16 mouse cellular contexts compared by ENCODE assay signal in genomic region chr14:31367951-31368350, GRCm38 (mm10).
"Had no signal": no experiment of that assay in that cellular context is flagged by ENCODE, and none has a peak within 500 bp of the region (broad histone marks: within the 10 kb centered on the region; RNA-seq: fewer than 3 reads in every experiment).

No protein-coding gene starts in this region.

- H3K4me2 ChIP-seq: lung, embryonic 14.5 days; midbrain, embryonic 12.5 days; neural tube, embryonic 13.5 days; neural tube, embryonic 15.5 days; stomach, embryonic 15.5 days had no signal

- H3K27ac ChIP-seq: midbrain, embryonic 10.5 days; midbrain, embryonic 12.5 days; neural tube, embryonic 13.5 days; neural tube, embryonic 15.5 days; stomach, embryonic 15.5 days; stomach, postnatal 0 days had no signal

- H3K4me3 ChIP-seq: midbrain, embryonic 10.5 days; midbrain, embryonic 12.5 days; neural tube, embryonic 13.5 days; neural tube, embryonic 15.5 days; stomach, embryonic 15.5 days had no signal

- H3K4me1 ChIP-seq: midbrain, embryonic 10.5 days; midbrain, embryonic 12.5 days; neural tube, embryonic 13.5 days; neural tube, embryonic 15.5 days; stomach, embryonic 15.5 days had no signal

- H3K9ac ChIP-seq: lung, embryonic 14.5 days; midbrain, embryonic 12.5 days; neural tube, embryonic 13.5 days; neural tube, embryonic 15.5 days; stomach, embryonic 15.5 days had no signal

- DNase-seq: lung, adult 18-20 months; lung, embryonic 14.5 days; lung, postnatal 10 days; lung, postnatal 4 days; midbrain, embryonic 14.5 days; right cerebral cortex, postnatal 14 days; thymus, adult 2 months; thymus, postnatal 25 days; thymus, postnatal 4 days had no signal

- ATAC-seq: midbrain, embryonic 16.5 days had no signal

- H3K9me3 ChIP-seq: midbrain, embryonic 10.5 days; midbrain, embryonic 12.5 days; neural tube, embryonic 13.5 days; neural tube, embryonic 15.5 days; stomach, embryonic 15.5 days had no signal

- H3K27me3 ChIP-seq: midbrain, embryonic 12.5 days; neural tube, embryonic 13.5 days; neural tube, embryonic 15.5 days; stomach, embryonic 15.5 days had no signal
